Mouse (Mus musculus) stomach, postnatal 0 days (tissue): ENCODE data around the gene Rasl11b.

Experiments used
- CTCF ChIP-seq: IDR thresholded peaks from 2 replicates; pipeline ENCODE4 v1.5.1; 2016; ENCODE audit warnings: antibody characterized with exemption, low read depth, mild to moderate bottlenecking, moderate library complexity
- EP300 ChIP-seq: optimal IDR thresholded peaks from 2 replicates; pipeline ENCODE3; 2016; ENCODE audit warnings: antibody characterized with exemption

DNA sequence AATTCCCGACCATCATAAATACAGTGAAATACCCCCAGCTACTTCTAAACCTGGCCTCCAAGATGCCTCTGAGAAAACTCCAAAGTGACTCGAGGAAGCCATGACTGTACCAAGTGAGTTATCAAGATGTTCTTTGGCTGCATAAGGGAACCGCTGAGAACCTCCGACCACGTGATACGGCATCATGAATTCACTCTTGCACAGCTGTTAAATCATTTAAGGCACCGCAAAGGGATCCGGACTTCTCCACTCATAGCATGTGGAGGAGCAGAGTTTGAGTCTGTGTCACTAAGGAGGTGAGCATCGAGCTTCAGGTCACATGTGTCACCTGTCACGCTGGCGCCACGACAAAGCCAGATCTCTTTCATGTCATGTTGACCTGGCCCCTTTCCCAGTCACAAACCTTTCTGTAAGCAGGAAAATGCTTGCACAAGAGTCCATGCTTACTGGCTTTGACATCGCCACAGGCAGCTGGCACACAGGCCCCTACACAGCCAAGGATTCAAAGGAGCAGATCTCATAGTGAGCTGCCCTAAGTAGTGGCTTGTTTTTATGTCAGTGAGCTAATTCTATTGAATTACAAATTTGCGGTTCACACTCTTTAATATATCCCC, 49.4 kb downstream of the Rasl11b start:
- TF ChIP-seq CTCF (no peak), EP300 (no peak)
